Mouse (Mus musculus) limb, embryonic 14.5 days (tissue): ENCODE results near the gene Klhl20. TPM values are rescaled to one million over a fixed set of nuclear protein-coding genes. Genes with fewer than 3 reads are reported as not detected.
A peak's percentile ranks its signal among the peaks of the same experiment; 100 is the strongest.

Experiments
- ATAC-seq: fragments of 200-750 bp; cut with Nextera tagmentation; 2 replicates; pipeline ENCODE4 v1.8.0; 2017; ENCODE audit warnings: low read depth, moderate number of reproducible peaks, moderate TSS enrichment; ENCODE audit not compliant: low FRiP score
- DNase-seq: peaks from one replicate; pipeline ENCODE4 v3.0.0-alpha.2; 2015; ENCODE audit warnings: low spot score
- H3K27ac ChIP-seq: fragments of 300-500 bp; sonication (generic); replicated peaks from 2 replicates; pipeline ENCODE4 v1.5.1; 2014; ENCODE audit warnings: low read depth, mild to moderate bottlenecking, low read length, moderate library complexity, mixed read lengths
- H3K27me3 ChIP-seq: fragments of 300-500 bp; sonication (generic); 2 replicates; pipeline ENCODE4 v1.6.1; 2014; ENCODE audit warnings: low read length, mixed read lengths; ENCODE audit not compliant: control insufficient read depth, insufficient read depth
- H3K36me3 ChIP-seq: fragments of 300-500 bp; sonication (generic); 2 replicates; pipeline ENCODE4 v1.6.1; 2014; ENCODE audit warnings: mild to moderate bottlenecking, low read length, moderate library complexity, mixed read lengths; ENCODE audit not compliant: control insufficient read depth, insufficient read depth
- H3K4me1 ChIP-seq: fragments of 300-500 bp; sonication (generic); 2 replicates; pipeline ENCODE4 v1.6.1; 2014; ENCODE audit warnings: antibody characterized with exemption, low read length, mixed read lengths; ENCODE audit not compliant: control insufficient read depth, insufficient read depth
- H3K4me2 ChIP-seq: fragments of 300-500 bp; sonication (generic); replicated peaks from 2 replicates; pipeline ENCODE4 v1.6.1; 2014; ENCODE audit warnings: low read depth, mild to moderate bottlenecking, low read length, moderate library complexity; ENCODE audit not compliant: severe bottlenecking
- H3K4me3 ChIP-seq: fragments of 300-500 bp; sonication (generic); replicated peaks from 2 replicates; pipeline ENCODE4 v1.5.1; 2014; ENCODE audit warnings: low read length
- H3K9ac ChIP-seq: fragments of 300-500 bp; sonication (generic); 2 replicates; pipeline ENCODE4 v1.6.1; 2014; ENCODE audit warnings: mild to moderate bottlenecking, low read depth, low read length, moderate library complexity; ENCODE audit not compliant: severe bottlenecking
- H3K9me3 ChIP-seq: fragments of 300-500 bp; sonication (generic); 2 replicates; pipeline ENCODE4 v1.6.1; 2016; ENCODE audit warnings: low read length; ENCODE audit not compliant: control insufficient read depth
- POLR2A ChIP-seq: fragments of 200-500 bp; IDR thresholded peaks from 2 replicates; pipeline ENCODE4 v1.8.0; 2012; ENCODE audit warnings: inconsistent platforms, mild to moderate bottlenecking, moderate library complexity, borderline replicate concordance; ENCODE audit not compliant: insufficient read depth, insufficient read length; ENCODE audit errors: extremely low read depth
- WGBS: fragments of 180-500 bp; shearing (Covaris S2); extraction: QIAGEN DNeasy Blood & Tissue Kit; methylation state at CpG from one replicate; pipeline ENCODE4 v1.1.7; 2014; 5-methylcytosine and 5-hydroxymethylcytosine counted together
- polyA plus RNA-seq, 2 experiments: library from polyadenylated mRNA; depleted of rRNA in 1 of 2; stranded (reverse) in 1 of 2; unstranded in 1 of 2; fragments of >200 nt; fragmentation: Nextera tagmentation in 1 of 2; extraction: Ambion mirVana in 1 of 2; gene quantifications; 2 replicates each; pipeline versions ENCODE4 v1.2.1 to v1.2.3; 2012 to 2014

Klhl20 gene
- polyA plus RNA-seq (2012; rRNA removed) (18.6 and 20.5 TPM in 2 replicates), polyA plus RNA-seq (2014; fragmentation: Nextera tagmentation; extraction: Ambion mirVana) (19.3 and 20.6 TPM in 2 replicates)

DNA sequence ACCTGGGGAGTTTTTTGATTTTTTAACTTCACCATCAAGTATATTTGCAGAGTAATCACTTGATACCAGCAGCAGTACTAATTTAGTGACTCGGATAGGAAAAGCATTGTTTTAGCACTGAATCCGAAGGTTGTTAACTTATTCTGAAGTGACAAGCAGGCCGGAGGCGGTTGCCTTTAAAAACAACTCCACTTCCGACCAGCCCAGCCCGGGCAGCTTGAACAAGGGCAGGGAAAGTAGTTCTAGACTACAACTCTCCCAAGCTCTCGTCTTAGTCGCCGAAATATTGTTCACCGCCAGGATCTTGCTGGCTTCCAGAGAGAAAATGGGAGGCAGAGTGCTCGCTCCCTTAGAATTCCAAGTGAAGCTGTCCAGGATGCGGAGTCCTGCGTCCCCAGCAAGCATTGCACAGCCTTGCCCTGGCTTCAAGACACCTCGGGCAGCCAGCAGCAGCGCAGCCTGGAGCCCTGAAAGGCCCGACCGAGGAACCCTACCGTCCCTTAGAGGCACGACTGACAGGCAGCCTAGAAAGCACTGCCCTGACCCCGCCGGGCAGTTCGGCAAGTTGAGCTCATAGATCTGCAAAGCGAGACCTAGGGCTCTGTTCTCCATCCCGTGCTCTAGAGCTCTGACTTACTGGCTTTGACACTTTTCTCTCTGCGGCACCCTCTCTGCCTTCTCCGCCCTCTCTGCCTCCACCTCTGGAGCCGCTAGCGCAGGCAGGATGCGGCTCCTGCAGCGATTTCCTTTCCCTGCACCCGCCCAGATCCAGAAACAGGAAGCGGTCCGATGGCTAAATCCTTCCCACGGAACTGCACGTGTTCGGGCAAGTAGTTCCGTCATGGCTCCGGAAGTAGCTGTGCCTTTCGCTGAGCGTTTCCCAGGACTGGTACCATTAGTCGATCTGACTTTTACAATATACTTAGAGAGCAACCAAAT is at the start of gene Klhl20:
Gene Klhl20 (minus strand): TSS at position 786 of the 939 bp plus-strand sequence.
- H3K4me2 ChIP-seq: peak within 1 kb of the TSS; percentile 70
- peaks cover 8% of the 10 kb centered on the region for H3K36me3 ChIP-seq
- peak within 1 kb of the TSS; percentile 75 for H3K4me3 ChIP-seq
- ATAC-seq (peak; percentile 98), DNase-seq (peak; percentile 94)
- peak within 1 kb of the TSS; percentile 82 for H3K27ac ChIP-seq
- peak within 1 kb of the TSS; percentile 90 for H3K9ac ChIP-seq
- 1% methylated on average over 41 of the region's 41 CpGs for WGBS
- H3K9me3 ChIP-seq: no peaks in the 10 kb centered on the region
- no peaks in the 10 kb centered on the region for H3K27me3 ChIP-seq
- peak; percentile 91; the same call in 1 of the 2 replicates for TF ChIP-seq POLR2A
- peaks cover 6% of the 10 kb centered on the region; the same call in 1 of the 2 replicates for H3K4me1 ChIP-seq

DNA sequence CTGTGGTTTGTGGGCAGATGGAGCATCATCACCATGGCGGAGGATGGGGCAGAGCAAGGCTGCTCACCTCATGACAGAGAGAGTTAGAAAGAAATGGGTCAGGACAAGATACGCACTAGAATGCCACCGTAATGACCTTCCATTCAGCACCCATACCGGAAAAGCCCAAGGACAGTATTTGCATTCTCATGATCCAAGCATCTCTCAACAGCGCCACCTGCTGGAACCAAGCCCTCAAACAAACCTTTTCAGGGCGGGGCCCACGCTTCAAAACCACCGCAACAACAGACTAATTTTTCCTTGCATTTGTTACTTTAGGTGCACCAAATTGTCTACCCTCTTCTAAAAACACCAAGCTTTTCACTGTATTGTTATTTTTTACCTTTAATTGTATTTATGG is 49.4 kb upstream of the Klhl20 start:
- Histone ChIP-seq H3K4me1 (no peaks in the 10 kb centered on the region; the same call in 1 of the 2 replicates), H3K36me3 (no peaks in the 10 kb centered on the region), H3K27ac (no peak overlapping the region), H3K4me2 (no peak overlapping the region), H3K27me3 (no peaks in the 10 kb centered on the region), H3K9me3 (no peaks in the 10 kb centered on the region), H3K4me3 (no peak overlapping the region), H3K9ac (no peak overlapping the region)
- ATAC-seq (no peak), DNase-seq (no peak)
- no peak for TF ChIP-seq POLR2A
- 58% methylated on average over 8 of the region's 8 CpGs for WGBS

GRCm38 (mm10) chr1:161170651-161171050 is 39.3 kb upstream of the Klhl20 start:
- WGBS: 1% methylated on average over 40 of the region's 40 CpGs
- no peaks in the 10 kb centered on the region for H3K9me3 ChIP-seq
- H3K27me3 ChIP-seq: no peaks in the 10 kb centered on the region
- peak overlapping the region; percentile 41 for H3K4me3 ChIP-seq
- no peak overlapping the region for H3K27ac ChIP-seq
- H3K4me1 ChIP-seq: no peaks in the 10 kb centered on the region
- TF ChIP-seq POLR2A: no peak
- ATAC-seq (peak; percentile 86), DNase-seq (peak; percentile 54)
- H3K9ac ChIP-seq: peak overlapping the region; percentile 55
- H3K4me2 ChIP-seq: peak overlapping the region; percentile 60
- H3K36me3 ChIP-seq: no peaks in the 10 kb centered on the region

DNA sequence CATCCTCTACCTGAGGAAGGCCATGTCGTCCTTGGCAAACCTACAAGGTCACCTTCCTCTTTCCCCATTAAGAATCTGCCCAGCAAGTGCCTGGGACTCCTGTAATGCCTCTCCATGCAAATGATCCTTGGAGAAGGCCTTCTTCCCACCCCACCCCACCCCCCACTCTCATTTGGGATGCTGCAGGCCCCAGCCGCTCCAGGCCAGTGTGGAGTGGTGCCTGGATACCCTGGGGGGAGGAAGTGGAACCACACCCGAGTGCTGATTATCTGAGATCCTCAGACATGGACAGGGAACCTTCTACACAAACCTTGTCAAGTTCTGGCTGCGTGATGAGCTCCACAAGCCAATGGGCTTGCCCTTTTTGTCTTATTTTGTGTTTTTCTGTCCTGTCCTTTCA is 29.0 kb upstream of the Klhl20 start:
- no peaks in the 10 kb centered on the region for H3K4me1 ChIP-seq

GRCm38 (mm10) chr1:161159214-161159613 is 27.9 kb upstream of the Klhl20 start, which contains the start of gene Tex50:
TSS of gene Tex50 (minus strand) at chr1:161159314.
- DNase-seq (no peak), ATAC-seq (no peak)
- Histone ChIP-seq H3K4me1 (no peaks in the 10 kb centered on the region), H3K27me3 (no peaks in the 10 kb centered on the region), H3K27ac (no peak within 1 kb of the TSS), H3K4me3 (no peak within 1 kb of the TSS), H3K4me2 (no peak within 1 kb of the TSS), H3K36me3 (no peaks in the 10 kb centered on the region), H3K9me3 (no peaks in the 10 kb centered on the region), H3K9ac (no peak within 1 kb of the TSS)
- TF ChIP-seq POLR2A: no peak
- 83% methylated on average over 3 of the region's 3 CpGs for WGBS

More for the DNA sequence above, 29.0 kb upstream of the Klhl20 start:
- no peak for TF ChIP-seq POLR2A
- H3K27me3 ChIP-seq: no peaks in the 10 kb centered on the region
- H3K36me3 ChIP-seq: no peaks in the 10 kb centered on the region
- no peak overlapping the region for H3K4me3 ChIP-seq
- H3K9me3 ChIP-seq: no peaks in the 10 kb centered on the region
- no peak overlapping the region for H3K27ac ChIP-seq
- 71% methylated on average over 4 of the region's 4 CpGs for WGBS
- H3K4me2 ChIP-seq: no peak overlapping the region
- DNase-seq (no peak), ATAC-seq (no peak)
- H3K9ac ChIP-seq: no peak overlapping the region
